Mouse (Mus musculus): Measurements from ENCODE around the gene 2610021A01Rik. TPM values are rescaled to one million over a fixed set of nuclear protein-coding genes. Genes with fewer than 3 reads are reported as not detected.
"Not testable (repeated sequence)": the region's sequence is repeated elsewhere in the genome, so short reads cannot be mapped to it uniquely, and the experiment has no call there.

Gene 2610021A01Rik
- 16.9 and 18.3 TPM in 2 replicates for polyA plus RNA-seq (2016; fragmentation: Nextera tagmentation; extraction: Ambion mirVana)

- under 1% methylated on average over 41 of the region's 41 CpGs for WGBS
- Histone ChIP-seq H3K4me3 (peak within 1 kb of the TSS; percentile 62), H3K9me3 (replicated peaks) (no peaks in the 10 kb centered on the region), H3K4me1 (peaks cover 3% of the 10 kb centered on the region; the same call in 1 of the 2 replicates), H3K36me3 (peaks cover 15% of the 10 kb centered on the region), H3K27me3 (ENCODE audit: low read depth, poor library complexity, severe bottlenecking) (no peaks in the 10 kb centered on the region), H3K27ac (peak within 1 kb of the TSS; percentile 77)
- DNase-seq (ENCODE audit: low spot score) = peak; percentile 91
Observed at GRCm38 (mm10) chr7:41599034-41599813, at the start of gene 2610021A01Rik. Gene 2610021A01Rik, plus strand, starts transcription at chr7:41599230.

- WGBS = 71% methylated on average over 8 of the region's 8 CpGs
- H3K4me3 ChIP-seq = no peak overlapping the region
- H3K4me1 ChIP-seq = no peaks in the 10 kb centered on the region
- no peak for DNase-seq (ENCODE audit: low spot score)
- peaks cover 4% of the 10 kb centered on the region; the same call in 1 of the 2 replicates for H3K9me3 ChIP-seq (replicated peaks)
- H3K36me3 ChIP-seq = no peaks in the 10 kb centered on the region
- no peaks in the 10 kb centered on the region for H3K27me3 ChIP-seq (ENCODE audit: low read depth, poor library complexity, severe bottlenecking)
- H3K27ac ChIP-seq = no peak overlapping the region
Observed at GRCm38 (mm10) chr7:41560681-41561080, 38.3 kb upstream of the 2610021A01Rik start.

- not testable (repeated sequence) for H3K27me3 ChIP-seq (ENCODE audit: low read depth, poor library complexity, severe bottlenecking)
Observed at GRCm38 (mm10) chr7:41573562-41573961, 25.5 kb upstream of the 2610021A01Rik start, which contains the start of gene Gm6871. Gene Gm6871, minus strand, starts transcription at chr7:41573662.

GRCm38 (mm10) chr7:41577956-41578355 lies 21.1 kb upstream of the 2610021A01Rik start:
- H3K27ac ChIP-seq = no peak overlapping the region
- H3K36me3 ChIP-seq = no peaks in the 10 kb centered on the region
- no peaks in the 10 kb centered on the region for H3K4me1 ChIP-seq
- no peak overlapping the region for H3K4me3 ChIP-seq
- 100% methylated on average over 2 of the region's 2 CpGs for WGBS
- H3K27me3 ChIP-seq (ENCODE audit: low read depth, poor library complexity, severe bottlenecking) = no peaks in the 10 kb centered on the region
- no peaks in the 10 kb centered on the region for H3K9me3 ChIP-seq (replicated peaks)
- DNase-seq (ENCODE audit: low spot score) = no peak

More at GRCm38 (mm10) chr7:41573562-41573961, 25.5 kb upstream of the 2610021A01Rik start, which contains the start of gene Gm6871:
- H3K27ac ChIP-seq; DNase-seq (ENCODE audit: low spot score); H3K9me3 ChIP-seq (replicated peaks); H3K4me3 ChIP-seq; H3K4me1 ChIP-seq; H3K36me3 ChIP-seq: not testable (repeated sequence)
- WGBS = 86% methylated on average over 6 of the region's 6 CpGs

- H3K4me3 ChIP-seq = no peak overlapping the region
- no peaks in the 10 kb centered on the region for H3K27me3 ChIP-seq (ENCODE audit: low read depth, poor library complexity, severe bottlenecking)
- H3K36me3 ChIP-seq = no peaks in the 10 kb centered on the region
- no peak overlapping the region for H3K27ac ChIP-seq
- no peaks in the 10 kb centered on the region for H3K4me1 ChIP-seq
- DNase-seq (ENCODE audit: low spot score) = no peak
- 0 out of 2 replicates have a peak, but pooled peaks cover 2% of the 10 kb centered on the region for H3K9me3 ChIP-seq (replicated peaks)
Observed at GRCm38 (mm10) chr7:41582028-41582427, 17.0 kb upstream of the 2610021A01Rik start.

GRCm38 (mm10) chr7:41587831-41588230 lies 11.2 kb upstream of the 2610021A01Rik start:
- not testable (repeated sequence) for H3K36me3 ChIP-seq; H3K27me3 ChIP-seq (ENCODE audit: low read depth, poor library complexity, severe bottlenecking); H3K4me3 ChIP-seq; H3K9me3 ChIP-seq (replicated peaks); H3K27ac ChIP-seq; H3K4me1 ChIP-seq; DNase-seq (ENCODE audit: low spot score)

- Histone ChIP-seq H3K36me3 (peaks cover 15% of the 10 kb centered on the region), H3K4me3 (peak overlapping the region; percentile 62), H3K4me1 (peaks cover 3% of the 10 kb centered on the region; the same call in 1 of the 2 replicates), H3K9me3 (replicated peaks) (no peaks in the 10 kb centered on the region), H3K27ac (peak overlapping the region; percentile 77), H3K27me3 (ENCODE audit: low read depth, poor library complexity, severe bottlenecking) (no peaks in the 10 kb centered on the region)
- no peak for DNase-seq (ENCODE audit: low spot score)
- 48% methylated on average over 5 of the region's 5 CpGs for WGBS
Observed at GRCm38 (mm10) chr7:41598615-41599014, 415 bp upstream of the 2610021A01Rik start.

GRCm38 (mm10) chr7:41599932-41600548 lies 1.0 kb downstream of the 2610021A01Rik start:
- DNase-seq (ENCODE audit: low spot score) = no peak

GRCm38 (mm10) chr7:41611654-41612053 lies 12.6 kb downstream of the 2610021A01Rik start:
- 95% methylated on average over 3 of the region's 3 CpGs for WGBS
- peaks cover 65% of the 10 kb centered on the region for H3K36me3 ChIP-seq
- DNase-seq (ENCODE audit: low spot score) = no peak

More at GRCm38 (mm10) chr7:41599932-41600548, 1.0 kb downstream of the 2610021A01Rik start:
- Histone ChIP-seq H3K27me3 (ENCODE audit: low read depth, poor library complexity, severe bottlenecking) (no peaks in the 10 kb centered on the region), H3K9me3 (replicated peaks) (no peaks in the 10 kb centered on the region), H3K36me3 (peaks cover 23% of the 10 kb centered on the region), H3K4me1 (peaks cover 3% of the 10 kb centered on the region; the same call in 1 of the 2 replicates), H3K27ac (peak overlapping the region; percentile 77; the same call in 1 of the 2 replicates), H3K4me3 (peak overlapping the region; percentile 62)
- 15% methylated on average over 3 of the region's 3 CpGs for WGBS

GRCm38 (mm10) chr7:41616241-41616640 lies 17.2 kb downstream of the 2610021A01Rik start:
- peaks cover 77% of the 10 kb centered on the region for H3K36me3 ChIP-seq
- not testable (repeated sequence) for DNase-seq (ENCODE audit: low spot score); H3K4me3 ChIP-seq; H3K9me3 ChIP-seq (replicated peaks); H3K4me1 ChIP-seq; H3K27ac ChIP-seq; H3K27me3 ChIP-seq (ENCODE audit: low read depth, poor library complexity, severe bottlenecking)
- 98% methylated on average over 1 of the region's 1 CpGs for WGBS

More at GRCm38 (mm10) chr7:41611654-41612053, 12.6 kb downstream of the 2610021A01Rik start:
- Histone ChIP-seq H3K4me1 (no peaks in the 10 kb centered on the region), H3K4me3 (no peak overlapping the region), H3K27ac (no peak overlapping the region), H3K27me3 (ENCODE audit: low read depth, poor library complexity, severe bottlenecking) (no peaks in the 10 kb centered on the region), H3K9me3 (replicated peaks) (no peaks in the 10 kb centered on the region)

GRCm38 (mm10) chr7:41632409-41633220 lies 33.6 kb downstream of the 2610021A01Rik start, which contains the start of gene Zfp788:
Gene Zfp788, plus strand, starts transcription at chr7:41633203.
- Histone ChIP-seq H3K36me3 (peaks cover 45% of the 10 kb centered on the region), H3K4me1 (0 out of 2 replicates have a peak, but pooled peaks cover 3% of the 10 kb centered on the region), H3K9me3 (replicated peaks) (no peaks in the 10 kb centered on the region), H3K4me3 (peak within 1 kb of the TSS; percentile 70), H3K27me3 (ENCODE audit: low read depth, poor library complexity, severe bottlenecking) (no peaks in the 10 kb centered on the region), H3K27ac (peak within 1 kb of the TSS; percentile 91)
- 2% methylated on average over 27 of the region's 27 CpGs for WGBS
- DNase-seq (ENCODE audit: low spot score) = peak; percentile 83

- Histone ChIP-seq H3K27ac (peak overlapping the region; percentile 91), H3K9me3 (replicated peaks) (no peaks in the 10 kb centered on the region), H3K4me1 (0 out of 2 replicates have a peak, but pooled peaks cover 3% of the 10 kb centered on the region), H3K27me3 (ENCODE audit: low read depth, poor library complexity, severe bottlenecking) (no peaks in the 10 kb centered on the region), H3K4me3 (peak overlapping the region; percentile 70), H3K36me3 (peaks cover 49% of the 10 kb centered on the region)
- peak; percentile 83 for DNase-seq (ENCODE audit: low spot score)
- WGBS = under 1% methylated on average over 25 of the region's 26 CpGs
Observed at GRCm38 (mm10) chr7:41633221-41633984, 34.4 kb downstream of the 2610021A01Rik start.
